Mouse (Mus musculus) heart, adult 2 months (tissue): ENCODE measurements around the gene Cdh10. TPM values are rescaled to one million over a fixed set of nuclear protein-coding genes. Genes with fewer than 3 reads are reported as not detected.

ENCODE experiments used
- DNase-seq, 2 experiments: peaks; one replicate each; pipeline ENCODE4 v3.0.0; 2021
- H3K27ac ChIP-seq: fragments of 200-600 bp; 2 replicates; pipeline ENCODE4 v1.8.1; 2022
- H3K27me3 ChIP-seq: fragments of 200-500 bp; 2 replicates; pipeline ENCODE4 v1.6.1; 2012; ENCODE audit warnings: mild to moderate bottlenecking, low read length, inconsistent platforms, mixed read lengths; ENCODE audit not compliant: control insufficient read depth, insufficient read depth
- H3K36me3 ChIP-seq: fragments of 200-500 bp; 2 replicates; pipeline ENCODE4 v1.6.1; 2012; ENCODE audit warnings: low read length, inconsistent platforms; ENCODE audit not compliant: control insufficient read depth, insufficient read depth
- H3K4me1 ChIP-seq: fragments of 200-500 bp; 2 replicates; pipeline ENCODE4 v1.6.1; 2011; ENCODE audit warnings: low read length; ENCODE audit not compliant: control insufficient read depth, insufficient read depth
- H3K4me3 ChIP-seq: fragments of 200-600 bp; 2 replicates; pipeline ENCODE4 v1.8.1; 2022
- H3K79me2 ChIP-seq: fragments of 200-500 bp; replicated peaks from 2 replicates; pipeline ENCODE4 v1.6.1; 2012; ENCODE audit warnings: mild to moderate bottlenecking, inconsistent platforms, low read length, moderate library complexity, mixed read lengths; ENCODE audit not compliant: control insufficient read depth, insufficient read depth
- H3K9ac ChIP-seq: fragments of 200-500 bp; 2 replicates; pipeline ENCODE4 v1.6.1; 2012; ENCODE audit warnings: low read depth, mild to moderate bottlenecking, control low read depth, inconsistent platforms, low read length, mixed read lengths
- CTCF ChIP-seq: fragments of 200-600 bp; IDR thresholded peaks from 2 replicates; pipeline ENCODE4 v1.8.1; 2022; ENCODE audit warnings: antibody characterized with exemption, mild to moderate bottlenecking, moderate library complexity
- EP300 ChIP-seq: fragments of 200-500 bp; IDR thresholded peaks from 2 replicates; pipeline ENCODE4 v1.6.1; 2011; ENCODE audit warnings: low read depth, low read length, control low read depth; ENCODE audit not compliant: insufficient read depth
- POLR2A ChIP-seq: fragments of 200-500 bp; IDR thresholded peaks from 2 replicates; pipeline ENCODE4 v1.6.1; 2011; ENCODE audit warnings: mild to moderate bottlenecking, low read depth, low read length, control low read depth; ENCODE audit not compliant: insufficient read depth
- WGBS: fragments of 180-500 bp; shearing (Covaris S2); methylation state at CpG from one replicate; pipeline ENCODE4 v1.1.7; 2018; 5-methylcytosine and 5-hydroxymethylcytosine counted together
- intact Hi-C: fragments of 180-260 bp; cut with DNase I; formaldehyde crosslinking; loops from one replicate; pipeline ENCODE4 v1.15.1; 2025
- polyA plus RNA-seq: library from polyadenylated mRNA; depleted of rRNA; stranded (reverse); fragments of >200 nt; gene quantifications from 2 replicates; pipeline ENCODE4 v1.2.3, GENCODE M21; 2012
- total RNA-seq, 2 experiments: library from RNA; stranded (reverse); gene quantifications; 2 replicates each; pipeline ENCODE4 v1.2.3; 2021

Gene Cdh10
- total and polyA plus RNA-seq, 3 experiments, result 0.10 TPM; not detected in 2

GRCm38 (mm10) chr15:18910612-18911011 lies 91.9 kb downstream of the Cdh10 start:
- Histone ChIP-seq H3K79me2 (no peaks in the 10 kb centered on the region), H3K9ac (no peak overlapping the region), H3K36me3 (no peaks in the 10 kb centered on the region), H3K4me1 (no peaks in the 10 kb centered on the region), H3K27ac (no peak overlapping the region), H3K27me3 (no peaks in the 10 kb centered on the region), H3K4me3 (no peak overlapping the region)
- intact Hi-C loops, result no loop called here
- WGBS, result 76% methylated on average over 4 of the region's 4 CpGs
- no peak for DNase-seq
- TF ChIP-seq POLR2A (no peak), EP300 (no peak), CTCF (no peak)

DNA sequence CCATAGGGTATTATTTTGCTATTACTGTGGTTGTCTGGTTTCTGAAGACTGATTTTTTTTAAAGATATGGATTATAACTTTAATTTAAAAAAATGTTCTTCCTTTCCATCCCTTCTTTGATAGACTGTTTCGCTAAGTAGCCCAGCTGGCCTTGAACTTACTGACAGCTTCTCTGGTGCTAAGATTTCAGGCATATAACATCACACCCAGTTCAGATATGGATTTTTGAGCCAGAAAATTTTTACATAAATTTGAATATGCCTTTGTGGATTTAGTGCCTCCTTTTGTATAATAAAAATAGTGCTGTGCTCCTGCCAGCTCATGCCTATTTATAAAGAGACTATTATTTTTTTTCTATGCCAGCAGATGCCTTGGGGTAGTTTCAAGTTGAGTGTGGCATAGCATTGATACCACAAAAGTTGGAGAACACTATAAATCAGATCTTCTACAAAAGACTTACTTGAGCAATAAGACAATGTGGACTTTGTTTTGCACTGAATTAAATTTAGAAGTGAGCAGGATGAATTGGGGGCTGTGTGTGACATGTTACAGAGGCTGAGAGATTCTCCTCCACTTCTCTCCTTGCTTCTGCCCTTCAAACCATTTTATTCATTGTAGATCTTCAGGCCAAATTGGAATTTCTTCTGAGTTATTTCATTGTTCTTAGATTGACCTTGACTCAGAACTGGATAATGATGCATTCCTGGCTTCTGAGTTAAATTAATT lies 106.8 kb downstream of the Cdh10 start:
- Histone ChIP-seq H3K27me3 (no peaks in the 10 kb centered on the region), H3K4me3 (no peak overlapping the region), H3K4me1 (no peaks in the 10 kb centered on the region), H3K79me2 (no peaks in the 10 kb centered on the region), H3K36me3 (no peaks in the 10 kb centered on the region), H3K27ac (no peak overlapping the region), H3K9ac (no peak overlapping the region)
- intact Hi-C loops, result no loop called here
- TF ChIP-seq POLR2A (no peak), EP300 (no peak), CTCF (no peak)
- no peak for DNase-seq
- 65% methylated on average over 1 of the region's 1 CpGs for WGBS

- 81% methylated on average over 2 of the region's 2 CpGs for WGBS
- no peak overlapping the region for H3K4me3 ChIP-seq
- no peaks in the 10 kb centered on the region for H3K4me1 ChIP-seq
- TF ChIP-seq CTCF, result no peak
- no peak for TF ChIP-seq EP300
- TF ChIP-seq POLR2A, result no peak
- no peak overlapping the region for H3K27ac ChIP-seq
- no peaks in the 10 kb centered on the region for H3K79me2 ChIP-seq
- intact Hi-C loops, result no loop called here
- no peaks in the 10 kb centered on the region for H3K36me3 ChIP-seq
- no peak for DNase-seq
- no peaks in the 10 kb centered on the region for H3K27me3 ChIP-seq
- no peak overlapping the region for H3K9ac ChIP-seq
These were observed 108.2 kb downstream of the Cdh10 start for GRCm38 (mm10) chr15:18926964-18927363.

DNA sequence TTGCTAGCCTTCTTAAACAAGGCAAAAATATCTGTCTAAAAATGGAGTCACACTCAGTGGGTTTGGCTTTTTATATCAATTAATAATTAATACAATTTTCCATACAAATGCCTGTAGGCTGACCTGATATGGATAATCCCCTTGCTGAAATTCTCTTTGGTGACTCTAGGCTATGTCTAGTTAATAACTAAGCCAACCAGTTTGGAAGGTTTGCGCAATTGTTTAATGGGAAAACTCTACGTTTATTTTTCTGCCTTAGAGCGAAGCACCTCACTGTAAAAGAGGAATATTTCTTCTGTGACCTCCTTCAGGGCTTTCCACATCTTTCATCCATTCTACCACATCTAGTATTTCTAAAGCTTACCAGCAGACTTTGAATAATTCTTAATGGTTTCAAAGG lies 133.5 kb downstream of the Cdh10 start:
- H3K36me3 ChIP-seq, result no peaks in the 10 kb centered on the region
- TF ChIP-seq EP300, result no peak
- TF ChIP-seq CTCF, result no peak
- TF ChIP-seq POLR2A, result no peak
- H3K9ac ChIP-seq, result no peak overlapping the region
- H3K4me1 ChIP-seq, result no peaks in the 10 kb centered on the region
- H3K79me2 ChIP-seq, result no peaks in the 10 kb centered on the region
- intact Hi-C loops, result no loop called here
- H3K4me3 ChIP-seq, result no peak overlapping the region
- 92% methylated on average over 3 of the region's 3 CpGs for WGBS
- H3K27ac ChIP-seq, result no peak overlapping the region
- no peaks in the 10 kb centered on the region for H3K27me3 ChIP-seq
- no peak for DNase-seq

GRCm38 (mm10) chr15:18975041-18975440 lies 156.3 kb downstream of the Cdh10 start:
- TF ChIP-seq POLR2A, result no peak
- TF ChIP-seq EP300, result no peak
- TF ChIP-seq CTCF, result no peak
- Histone ChIP-seq H3K27me3 (no peaks in the 10 kb centered on the region), H3K79me2 (no peaks in the 10 kb centered on the region), H3K4me1 (no peaks in the 10 kb centered on the region), H3K27ac (no peak overlapping the region), H3K9ac (no peak overlapping the region), H3K36me3 (no peaks in the 10 kb centered on the region), H3K4me3 (no peak overlapping the region)
- DNase-seq, result no peak
- 37% methylated on average over 5 of the region's 5 CpGs for WGBS
- intact Hi-C loops, result no loop called here

DNA sequence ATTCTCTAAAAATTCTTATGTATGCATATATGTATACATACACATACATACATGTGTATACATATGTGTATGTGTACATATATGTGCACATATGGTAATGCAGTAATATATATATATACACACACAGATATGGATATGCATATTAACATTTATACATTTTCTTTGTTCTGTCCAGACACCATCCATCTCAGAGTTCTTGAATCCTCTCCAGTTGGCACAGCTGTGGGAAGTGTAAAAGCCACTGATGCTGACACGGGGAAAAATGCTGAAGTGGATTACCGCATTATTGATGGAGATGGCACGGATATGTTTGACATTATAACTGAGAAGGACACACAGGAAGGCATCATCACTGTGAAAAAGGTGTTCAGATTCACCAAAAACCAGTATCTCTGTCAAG lies 166.1 kb downstream of the Cdh10 start:
- Histone ChIP-seq H3K4me3 (no peak overlapping the region), H3K27me3 (no peaks in the 10 kb centered on the region), H3K4me1 (no peaks in the 10 kb centered on the region), H3K79me2 (no peaks in the 10 kb centered on the region), H3K9ac (no peak overlapping the region), H3K27ac (no peak overlapping the region), H3K36me3 (no peaks in the 10 kb centered on the region)
- no peak for DNase-seq
- intact Hi-C loops, result no loop called here
- 78% methylated on average over 3 of the region's 3 CpGs for WGBS
- TF ChIP-seq CTCF (no peak), EP300 (no peak), POLR2A (no peak)
